Mouse (Mus musculus): ENCODE results near the gene Pou2af1. TPM values are rescaled to one million over a fixed set of nuclear protein-coding genes. Genes with fewer than 3 reads are reported as not detected.

The Pou2af1 gene
- total and polyA plus RNA-seq, 2 experiments from 2014 or later = 0.16 TPM; not detected in 1

GRCm38 (mm10) chr9:51273581-51274154 is 60.2 kb downstream of the Pou2af1 start:
- no peak overlapping the region for H3K9ac ChIP-seq (replicated peaks; ENCODE audit: low read length, poor library complexity, severe bottlenecking)
- no peaks in the 10 kb centered on the region for H3K9me3 ChIP-seq (ENCODE audit: low read length)
- WGBS = 71% methylated on average over 9 of the region's 9 CpGs
- no peaks in the 10 kb centered on the region for H3K36me3 ChIP-seq (ENCODE audit: insufficient read depth, low read length)
- H3K4me3 ChIP-seq (ENCODE audit: low read depth, low read length) = no peak overlapping the region
- peaks cover 10% of the 10 kb centered on the region for H3K27me3 ChIP-seq (ENCODE audit: insufficient read depth, low read length)
- DNase-seq (ENCODE audit: low spot score) (no peak), ATAC-seq (ENCODE audit: low FRiP score) (no peak)
- no peaks in the 10 kb centered on the region for H3K4me1 ChIP-seq (ENCODE audit: insufficient read depth, low read length)
- H3K27ac ChIP-seq (ENCODE audit: low read depth, low read length) = no peak overlapping the region
- no peak overlapping the region for H3K4me2 ChIP-seq (ENCODE audit: low read depth, low read length, poor library complexity, severe bottlenecking)
- TF ChIP-seq CTCF (IDR thresholded peaks at IDR 0.05) = no peak

GRCm38 (mm10) chr9:51274678-51275077 is 61.2 kb downstream of the Pou2af1 start:
- Histone ChIP-seq H3K27ac (ENCODE audit: low read depth, low read length) (no peak overlapping the region), H3K9me3 (ENCODE audit: low read length) (no peaks in the 10 kb centered on the region), H3K4me3 (ENCODE audit: low read depth, low read length) (no peak overlapping the region), H3K27me3 (ENCODE audit: insufficient read depth, low read length) (peaks cover 18% of the 10 kb centered on the region), H3K36me3 (ENCODE audit: insufficient read depth, low read length) (no peaks in the 10 kb centered on the region), H3K4me1 (ENCODE audit: insufficient read depth, low read length) (no peaks in the 10 kb centered on the region), H3K9ac (replicated peaks; ENCODE audit: low read length, poor library complexity, severe bottlenecking) (no peak overlapping the region), H3K4me2 (ENCODE audit: low read depth, low read length, poor library complexity, severe bottlenecking) (no peak overlapping the region)
- ATAC-seq (ENCODE audit: low FRiP score) (no peak), DNase-seq (ENCODE audit: low spot score) (no peak)
- 23% methylated on average over 4 of the region's 4 CpGs for WGBS
- no peak for TF ChIP-seq CTCF (IDR thresholded peaks at IDR 0.05)

GRCm38 (mm10) chr9:51277834-51278498 is 64.5 kb downstream of the Pou2af1 start:
- DNase-seq (ENCODE audit: low spot score) (no peak), ATAC-seq (ENCODE audit: low FRiP score) (0 out of 2 replicates have a peak, but pooled peaks have one; percentile 13)
- Histone ChIP-seq H3K9ac (replicated peaks; ENCODE audit: low read length, poor library complexity, severe bottlenecking) (no peak overlapping the region), H3K4me3 (ENCODE audit: low read depth, low read length) (peak overlapping the region; percentile 43), H3K9me3 (ENCODE audit: low read length) (no peaks in the 10 kb centered on the region), H3K27ac (ENCODE audit: low read depth, low read length) (no peak overlapping the region), H3K4me1 (ENCODE audit: insufficient read depth, low read length) (no peaks in the 10 kb centered on the region), H3K36me3 (ENCODE audit: insufficient read depth, low read length) (no peaks in the 10 kb centered on the region), H3K27me3 (ENCODE audit: insufficient read depth, low read length) (peaks cover 22% of the 10 kb centered on the region), H3K4me2 (ENCODE audit: low read depth, low read length, poor library complexity, severe bottlenecking) (peak overlapping the region; percentile 90)
- 20% methylated on average over 13 of the region's 13 CpGs for WGBS
- no peak for TF ChIP-seq CTCF (IDR thresholded peaks at IDR 0.05)

- no peaks in the 10 kb centered on the region for H3K4me1 ChIP-seq (ENCODE audit: insufficient read depth, low read length)
- H3K27ac ChIP-seq (ENCODE audit: low read depth, low read length) = no peak within 1 kb of the TSS
- WGBS = under 1% methylated on average over 51 of the region's 53 CpGs
- ATAC-seq (ENCODE audit: low FRiP score) (peak; percentile 85), DNase-seq (ENCODE audit: low spot score) (peak; percentile 70)
- peaks cover 22% of the 10 kb centered on the region for H3K27me3 ChIP-seq (ENCODE audit: insufficient read depth, low read length)
- H3K9ac ChIP-seq (replicated peaks; ENCODE audit: low read length, poor library complexity, severe bottlenecking) = 0 out of 2 replicates have a peak within 1 kb of the TSS, but pooled peaks have one; percentile 13
- peak within 1 kb of the TSS; percentile 90 for H3K4me2 ChIP-seq (ENCODE audit: low read depth, low read length, poor library complexity, severe bottlenecking)
- no peaks in the 10 kb centered on the region for H3K9me3 ChIP-seq (ENCODE audit: low read length)
- H3K36me3 ChIP-seq (ENCODE audit: insufficient read depth, low read length) = no peaks in the 10 kb centered on the region
- peak; percentile 49 for TF ChIP-seq CTCF (IDR thresholded peaks at IDR 0.05)
- H3K4me3 ChIP-seq (ENCODE audit: low read depth, low read length) = peak within 1 kb of the TSS; percentile 43
These were observed 65.2 kb downstream of the Pou2af1 start, which contains the start of gene Colca2 for GRCm38 (mm10) chr9:51278500-51279381. Colca2 (minus strand) TSS chr9:51278569.

GRCm38 (mm10) chr9:51286079-51286478 is 72.6 kb downstream of the Pou2af1 start:
- no peaks in the 10 kb centered on the region for H3K9me3 ChIP-seq (ENCODE audit: low read length)
- H3K27me3 ChIP-seq (ENCODE audit: insufficient read depth, low read length) = no peaks in the 10 kb centered on the region
- H3K4me1 ChIP-seq (ENCODE audit: insufficient read depth, low read length) = no peaks in the 10 kb centered on the region
- 62% methylated on average over 2 of the region's 2 CpGs for WGBS
- no peak overlapping the region for H3K4me2 ChIP-seq (ENCODE audit: low read depth, low read length, poor library complexity, severe bottlenecking)
- H3K4me3 ChIP-seq (ENCODE audit: low read depth, low read length) = no peak overlapping the region
- ATAC-seq (ENCODE audit: low FRiP score) (no peak), DNase-seq (ENCODE audit: low spot score) (no peak)
- H3K27ac ChIP-seq (ENCODE audit: low read depth, low read length) = no peak overlapping the region
- no peak for TF ChIP-seq CTCF (IDR thresholded peaks at IDR 0.05)
- no peaks in the 10 kb centered on the region for H3K36me3 ChIP-seq (ENCODE audit: insufficient read depth, low read length)
- H3K9ac ChIP-seq (replicated peaks; ENCODE audit: low read length, poor library complexity, severe bottlenecking) = no peak overlapping the region

Other genes starting within 250 kb of the Pou2af1 start
- gene Sik2, start 204.6 kb upstream of the Pou2af1 start, total RNA-seq (2014; rRNA removed) = 24.4 and 35.0 TPM in 2 replicates
- gene Sik2, start 204.6 kb upstream of the Pou2af1 start, polyA plus RNA-seq (2015; fragmentation: Nextera tagmentation; extraction: Ambion mirVana) = 12.8 and 14.4 TPM in 2 replicates
- not detected in 2 replicates for gene Btg4, start 152.8 kb upstream of the Pou2af1 start, total RNA-seq (2014; rRNA removed)
- gene Btg4, start 152.8 kb upstream of the Pou2af1 start, polyA plus RNA-seq (2015; fragmentation: Nextera tagmentation; extraction: Ambion mirVana) = not detected in 2 replicates
- 0.85 and 2.2 TPM in 2 replicates for gene Layn, start 136.6 kb upstream of the Pou2af1 start, total RNA-seq (2014; rRNA removed)
- 1.3 and 1.8 TPM in 2 replicates for gene Layn, start 136.6 kb upstream of the Pou2af1 start, polyA plus RNA-seq (2015; fragmentation: Nextera tagmentation; extraction: Ambion mirVana)
- not detected in 2 replicates for gene 4833427G06Rik, start 111.6 kb upstream of the Pou2af1 start, total RNA-seq (2014; rRNA removed)
- gene 4833427G06Rik, start 111.6 kb upstream of the Pou2af1 start, polyA plus RNA-seq (2015; fragmentation: Nextera tagmentation; extraction: Ambion mirVana) = 0.47 and 0.80 TPM in 2 replicates
- gene Gm32742, start 48.2 kb upstream of the Pou2af1 start, total RNA-seq (2014; rRNA removed) = not detected in 2 replicates
- gene Gm32742, start 48.2 kb upstream of the Pou2af1 start, polyA plus RNA-seq (2015; fragmentation: Nextera tagmentation; extraction: Ambion mirVana) = not detected in 2 replicates
- not detected in 2 replicates for gene Colca2, start 64.9 kb downstream of the Pou2af1 start, total RNA-seq (2014; rRNA removed)
- 0.79 and 1.1 TPM in 2 replicates for gene Colca2, start 64.9 kb downstream of the Pou2af1 start, polyA plus RNA-seq (2015; fragmentation: Nextera tagmentation; extraction: Ambion mirVana)
- gene 1810046K07Rik, start 115.2 kb downstream of the Pou2af1 start, total RNA-seq (2014; rRNA removed) = not detected in 2 replicates
- gene 1810046K07Rik, start 115.2 kb downstream of the Pou2af1 start, polyA plus RNA-seq (2015; fragmentation: Nextera tagmentation; extraction: Ambion mirVana) = not detected in 2 replicates